Mouse (Mus musculus) forebrain, embryonic 13.5 days (tissue): ENCODE data around the gene Cntln. TPM values are rescaled to one million over a fixed set of nuclear protein-coding genes. Genes with fewer than 3 reads are reported as not detected.

ENCODE experiments used
- ATAC-seq: fragments of 200-750 bp; cut with Nextera tagmentation; 2 replicates; pipeline ENCODE4 v1.8.0; 2017
- H3K27ac ChIP-seq: fragments of 300-500 bp; sonication (generic); 2 replicates; pipeline ENCODE4 v1.5.1; 2015; ENCODE audit warnings: inconsistent platforms, mild to moderate bottlenecking, moderate library complexity
- H3K27me3 ChIP-seq: fragments of 300-500 bp; sonication (generic); 2 replicates; pipeline ENCODE4 v1.6.1; 2015; ENCODE audit warnings: mild to moderate bottlenecking, inconsistent platforms
- H3K36me3 ChIP-seq: fragments of 300-500 bp; sonication (generic); 2 replicates; pipeline ENCODE4 v1.6.1; 2015; ENCODE audit warnings: mild to moderate bottlenecking, inconsistent platforms; ENCODE audit not compliant: poor library complexity, severe bottlenecking
- H3K4me1 ChIP-seq: fragments of 300-500 bp; sonication (generic); 2 replicates; pipeline ENCODE4 v1.6.1; 2015; ENCODE audit warnings: inconsistent platforms
- H3K4me2 ChIP-seq: fragments of 300-500 bp; sonication (generic); 2 replicates; pipeline ENCODE4 v1.6.1; 2015; ENCODE audit warnings: inconsistent platforms, mild to moderate bottlenecking, moderate library complexity
- H3K4me3 ChIP-seq: fragments of 300-500 bp; sonication (generic); 2 replicates; pipeline ENCODE4 v1.5.1; 2015; ENCODE audit warnings: mild to moderate bottlenecking, inconsistent platforms
- H3K9ac ChIP-seq: fragments of 300-500 bp; sonication (generic); 2 replicates; pipeline ENCODE4 v1.6.1; 2015; ENCODE audit warnings: mild to moderate bottlenecking, inconsistent platforms
- H3K9me3 ChIP-seq: fragments of 300-500 bp; sonication (generic); replicated peaks from 2 replicates; pipeline ENCODE4 v1.6.1; 2016; ENCODE audit warnings: inconsistent platforms
- WGBS: fragments of 180-500 bp; shearing (Covaris S2); methylation state at CpG from one replicate; pipeline ENCODE4 v1.1.7; 2015; 5-methylcytosine and 5-hydroxymethylcytosine counted together
- polyA plus RNA-seq: library from polyadenylated mRNA; unstranded; fragments of >200 nt; fragmentation: Nextera tagmentation; extraction: Ambion mirVana; gene quantifications from 2 replicates; pipeline ENCODE4 v1.2.1, GENCODE M21; 2015

Gene Cntln
- polyA plus RNA-seq, 1 experiment from 2014 or later = 9.1 TPM

DNA sequence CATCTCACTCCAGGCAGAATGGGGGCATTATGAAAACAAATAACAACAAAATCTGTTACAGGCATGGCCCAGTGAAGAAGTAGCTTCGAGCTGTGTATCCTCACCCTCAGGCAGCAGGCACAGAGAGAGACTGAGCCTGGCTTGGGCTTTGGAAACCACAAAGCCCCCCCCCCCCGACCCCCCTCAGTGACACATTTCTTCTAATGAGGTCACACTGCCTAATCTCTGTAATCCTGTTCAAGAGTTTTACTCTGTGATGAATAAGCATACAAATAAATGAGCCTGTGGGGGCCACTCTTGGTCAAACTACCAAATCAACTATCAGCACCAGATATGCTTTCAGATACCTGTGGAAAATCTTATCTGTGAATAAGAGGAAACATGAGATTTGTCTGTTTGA lies 177.6 kb downstream of the Cntln start:
- no peaks in the 10 kb centered on the region for H3K36me3 ChIP-seq
- H3K9ac ChIP-seq = no peak overlapping the region
- H3K27me3 ChIP-seq = no peaks in the 10 kb centered on the region
- 30% methylated on average over 2 of the region's 2 CpGs for WGBS
- ATAC-seq = no peak
- no peaks in the 10 kb centered on the region for H3K4me1 ChIP-seq
- no peak overlapping the region for H3K4me2 ChIP-seq
- H3K9me3 ChIP-seq = no peaks in the 10 kb centered on the region
- no peak overlapping the region for H3K4me3 ChIP-seq
- H3K27ac ChIP-seq = no peak overlapping the region

DNA sequence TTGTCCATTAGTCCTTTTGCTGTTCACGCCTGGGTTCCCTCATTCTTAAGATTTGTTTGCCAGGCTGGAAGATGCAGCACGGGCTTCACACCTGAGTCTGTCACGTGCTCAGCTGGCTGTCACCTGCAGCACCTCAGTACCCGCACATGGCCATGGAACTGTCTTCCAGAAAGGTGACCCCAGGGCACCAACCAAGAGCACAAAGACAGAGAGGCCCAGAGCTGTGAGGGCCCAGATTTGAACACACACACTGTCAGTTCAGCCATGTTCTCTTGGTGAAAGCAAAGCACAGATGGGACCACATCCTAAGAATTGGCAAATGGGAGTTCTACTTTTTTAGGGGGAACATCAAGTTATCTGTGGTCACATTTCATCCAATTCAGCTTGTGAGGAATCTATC lies 211.9 kb downstream of the Cntln start:
- Histone ChIP-seq H3K36me3 (peaks cover 3% of the 10 kb centered on the region; the same call in 1 of the 2 replicates), H3K9ac (no peak overlapping the region), H3K4me2 (no peak overlapping the region), H3K4me1 (no peaks in the 10 kb centered on the region), H3K9me3 (no peaks in the 10 kb centered on the region), H3K27ac (no peak overlapping the region), H3K27me3 (no peaks in the 10 kb centered on the region), H3K4me3 (no peak overlapping the region)
- 51% methylated on average over 4 of the region's 4 CpGs for WGBS
- ATAC-seq = 0 out of 2 replicates have a peak, but pooled peaks have one; percentile 27

DNA sequence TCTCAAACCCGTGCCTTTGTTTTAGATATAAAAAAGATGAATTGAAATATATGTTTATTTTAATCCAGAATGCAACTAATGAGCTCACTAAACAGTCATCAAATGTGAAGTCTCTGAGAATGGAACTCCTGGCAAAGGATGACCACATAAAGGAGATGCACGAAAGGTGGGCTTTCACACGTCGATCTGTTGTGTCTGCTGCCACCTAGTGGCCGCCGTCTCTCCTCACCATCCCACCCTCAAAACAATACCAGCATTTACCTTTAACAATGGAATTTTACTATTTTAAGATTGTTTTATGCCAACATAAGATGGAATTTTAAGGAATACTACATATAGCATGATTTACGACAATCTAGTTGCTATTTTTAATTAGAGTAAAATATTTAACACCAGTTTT lies 212.6 kb downstream of the Cntln start:
- ATAC-seq = peak; percentile 91
- no peaks in the 10 kb centered on the region for H3K27me3 ChIP-seq
- H3K4me3 ChIP-seq = no peak overlapping the region
- 12% methylated on average over 7 of the region's 7 CpGs for WGBS
- H3K4me2 ChIP-seq = no peak overlapping the region
- H3K9ac ChIP-seq = no peak overlapping the region
- no peaks in the 10 kb centered on the region for H3K4me1 ChIP-seq
- peaks cover 3% of the 10 kb centered on the region; the same call in 1 of the 2 replicates for H3K36me3 ChIP-seq
- no peak overlapping the region for H3K27ac ChIP-seq
- no peaks in the 10 kb centered on the region for H3K9me3 ChIP-seq

- no peak for ATAC-seq
- no peaks in the 10 kb centered on the region for H3K27me3 ChIP-seq
- H3K4me2 ChIP-seq = no peak overlapping the region
- no peak overlapping the region for H3K27ac ChIP-seq
- no peaks in the 10 kb centered on the region for H3K4me1 ChIP-seq
- no peaks in the 10 kb centered on the region; the same call in 1 of the 2 replicates for H3K36me3 ChIP-seq
- no peaks in the 10 kb centered on the region for H3K9me3 ChIP-seq
- no peak overlapping the region for H3K4me3 ChIP-seq
- no peak overlapping the region for H3K9ac ChIP-seq
- 95% methylated on average over 4 of the region's 4 CpGs for WGBS
These were observed 218.1 kb downstream of the Cntln start for GRCm38 (mm10) chr4:85102168-85102567.

GRCm38 (mm10) chr4:85106416-85106815 lies 222.3 kb downstream of the Cntln start:
- Histone ChIP-seq H3K27me3 (no peaks in the 10 kb centered on the region), H3K4me2 (no peak overlapping the region), H3K9me3 (no peaks in the 10 kb centered on the region), H3K27ac (no peak overlapping the region), H3K36me3 (no peaks in the 10 kb centered on the region), H3K4me1 (no peaks in the 10 kb centered on the region), H3K4me3 (no peak overlapping the region), H3K9ac (no peak overlapping the region)
- WGBS = 67% methylated on average over 1 of the region's 1 CpGs
- ATAC-seq = no peak

- no peaks in the 10 kb centered on the region for H3K4me1 ChIP-seq
- no peak overlapping the region for H3K4me3 ChIP-seq
- H3K4me2 ChIP-seq = no peak overlapping the region
- H3K9me3 ChIP-seq = no peaks in the 10 kb centered on the region
- 96% methylated on average over 2 of the region's 2 CpGs for WGBS
- no peak overlapping the region for H3K9ac ChIP-seq
- no peaks in the 10 kb centered on the region for H3K27me3 ChIP-seq
- H3K36me3 ChIP-seq = no peaks in the 10 kb centered on the region
- no peak for ATAC-seq
- no peak overlapping the region for H3K27ac ChIP-seq
These were observed 222.9 kb downstream of the Cntln start for GRCm38 (mm10) chr4:85106961-85107360.

DNA sequence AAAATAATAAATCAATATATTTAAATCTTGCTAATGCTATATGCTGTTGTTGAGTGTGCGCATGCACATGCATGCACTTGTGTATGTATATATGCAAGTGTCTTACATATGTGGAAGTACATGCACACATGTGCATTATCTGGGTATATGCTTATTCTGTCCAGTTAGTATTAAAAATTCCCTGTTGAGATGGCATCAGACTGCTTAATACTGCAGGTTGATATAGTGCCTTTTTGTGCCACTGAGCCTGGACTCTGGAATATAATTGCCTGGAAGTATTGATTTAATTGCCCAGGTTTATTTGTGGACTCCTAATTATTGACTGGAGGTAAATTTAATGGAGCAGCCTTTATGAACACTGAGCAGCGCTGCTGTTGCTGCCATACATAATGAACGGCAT lies 236.2 kb downstream of the Cntln start:
- Histone ChIP-seq H3K36me3 (no peaks in the 10 kb centered on the region), H3K27me3 (no peaks in the 10 kb centered on the region), H3K4me1 (no peaks in the 10 kb centered on the region), H3K27ac (no peak overlapping the region), H3K4me2 (no peak overlapping the region), H3K9ac (no peak overlapping the region), H3K4me3 (no peak overlapping the region), H3K9me3 (no peaks in the 10 kb centered on the region)
- ATAC-seq = no peak
- WGBS = 78% methylated on average over 3 of the region's 3 CpGs

DNA sequence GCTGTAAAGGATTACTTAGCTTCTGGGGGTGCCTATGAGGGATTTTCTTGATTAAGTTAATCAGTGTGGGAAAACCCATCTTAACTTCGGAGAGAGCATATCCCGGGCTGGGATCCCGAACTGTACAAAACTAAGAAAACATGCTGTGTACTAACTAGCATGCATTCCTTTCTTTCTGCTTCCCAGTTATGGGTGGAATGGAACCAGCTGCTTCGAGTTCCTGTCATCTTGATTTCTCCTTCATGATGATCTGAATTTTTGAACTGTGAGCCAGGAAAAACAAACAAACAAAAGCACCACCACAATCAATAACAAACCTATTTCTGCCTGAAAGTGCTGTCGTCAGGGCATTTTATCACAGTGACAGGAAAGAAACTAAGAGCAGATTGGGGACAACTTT lies 265.6 kb downstream of the Cntln start:
- no peak overlapping the region for H3K4me2 ChIP-seq
- no peaks in the 10 kb centered on the region for H3K36me3 ChIP-seq
- no peak overlapping the region for H3K9ac ChIP-seq
- no peaks in the 10 kb centered on the region for H3K4me1 ChIP-seq
- no peaks in the 10 kb centered on the region for H3K9me3 ChIP-seq
- WGBS = 83% methylated on average over 5 of the region's 5 CpGs
- no peak overlapping the region for H3K4me3 ChIP-seq
- no peak for ATAC-seq
- no peak overlapping the region for H3K27ac ChIP-seq
- H3K27me3 ChIP-seq = no peaks in the 10 kb centered on the region

- Histone ChIP-seq H3K27me3 (no peaks in the 10 kb centered on the region), H3K9ac (no peak overlapping the region), H3K4me1 (no peaks in the 10 kb centered on the region), H3K27ac (no peak overlapping the region), H3K9me3 (no peaks in the 10 kb centered on the region), H3K36me3 (no peaks in the 10 kb centered on the region), H3K4me3 (no peak overlapping the region), H3K4me2 (no peak overlapping the region)
- no peak for ATAC-seq
- 86% methylated on average over 7 of the region's 7 CpGs for WGBS
These were observed 267.8 kb downstream of the Cntln start for GRCm38 (mm10) chr4:85151881-85152280.

GRCm38 (mm10) chr4:85154361-85154760 lies 270.3 kb downstream of the Cntln start:
- Histone ChIP-seq H3K4me3 (no peak overlapping the region), H3K27ac (no peak overlapping the region), H3K4me2 (no peak overlapping the region), H3K36me3 (no peaks in the 10 kb centered on the region), H3K27me3 (no peaks in the 10 kb centered on the region), H3K9me3 (no peaks in the 10 kb centered on the region), H3K9ac (no peak overlapping the region), H3K4me1 (no peaks in the 10 kb centered on the region)
- WGBS = 91% methylated on average over 1 of the region's 1 CpGs
- ATAC-seq = no peak

DNA sequence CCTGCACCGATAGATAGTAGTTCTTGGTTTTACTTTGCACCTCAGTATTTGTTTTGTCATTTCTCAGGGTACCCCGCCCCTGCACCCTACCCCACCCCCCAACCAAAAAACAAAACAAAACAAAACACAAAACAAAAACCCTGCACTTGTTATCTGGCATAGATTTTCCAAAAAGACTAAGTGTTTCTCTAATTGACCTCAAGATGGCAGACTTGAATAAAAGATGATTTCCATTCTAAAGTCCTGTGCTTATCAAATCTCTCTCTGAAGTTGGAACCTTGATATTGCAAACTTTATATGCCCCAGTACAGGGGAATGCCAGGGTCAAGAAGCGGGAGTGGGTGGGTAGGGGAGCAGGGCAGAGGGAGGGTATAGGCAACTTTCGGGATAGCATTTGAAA lies 277.0 kb downstream of the Cntln start:
- H3K4me2 ChIP-seq = no peak overlapping the region
- H3K4me3 ChIP-seq = no peak overlapping the region
- H3K36me3 ChIP-seq = no peaks in the 10 kb centered on the region
- H3K4me1 ChIP-seq = no peaks in the 10 kb centered on the region
- WGBS = 61% methylated on average over 4 of the region's 4 CpGs
- no peak overlapping the region for H3K9ac ChIP-seq
- no peaks in the 10 kb centered on the region for H3K27me3 ChIP-seq
- H3K9me3 ChIP-seq = no peaks in the 10 kb centered on the region
- H3K27ac ChIP-seq = no peak overlapping the region
- ATAC-seq = 0 out of 2 replicates have a peak, but pooled peaks have one; percentile 11

DNA sequence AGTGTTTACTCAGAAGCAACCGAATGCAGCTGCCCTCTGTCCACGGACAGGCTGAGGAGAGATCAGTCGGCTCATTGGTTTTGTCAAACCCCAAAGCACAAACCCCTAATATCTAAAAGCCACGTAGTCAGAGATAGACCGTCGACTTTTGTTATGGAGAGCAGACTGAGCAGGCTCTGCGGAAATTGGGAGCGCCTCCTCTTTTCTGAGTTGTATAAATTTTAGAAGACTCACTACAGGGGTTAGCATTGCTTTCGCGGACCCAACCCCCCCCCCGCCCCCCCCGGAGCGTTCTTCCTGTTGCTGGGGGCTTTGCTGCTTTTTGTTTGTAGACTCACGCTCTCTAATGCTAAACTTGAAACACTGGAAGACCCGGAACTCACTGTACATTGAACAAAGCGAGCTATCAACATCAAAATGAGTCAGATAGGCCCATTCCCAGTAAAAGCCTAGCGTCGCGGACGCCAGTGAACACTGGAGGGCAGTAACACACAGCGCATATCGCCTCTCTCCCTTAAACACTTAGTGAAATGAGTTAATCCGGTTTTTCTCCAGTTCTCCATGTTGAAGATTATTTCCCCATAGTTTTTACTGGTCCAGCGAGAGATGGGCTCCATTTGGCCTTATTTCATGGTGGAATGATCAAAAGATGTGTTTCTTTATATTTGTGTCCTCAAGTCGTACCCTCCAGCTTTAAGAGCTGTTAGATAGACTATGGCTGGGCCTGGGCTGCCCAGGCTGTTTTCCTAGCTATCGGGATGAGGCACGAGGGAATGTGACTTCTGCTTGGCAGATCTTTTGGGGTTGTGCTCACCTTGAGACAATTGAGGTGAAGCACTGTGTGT lies 278.6 kb downstream of the Cntln start:
- 27% methylated on average over 27 of the region's 27 CpGs for WGBS
- Histone ChIP-seq H3K4me3 (no peak overlapping the region), H3K9me3 (no peaks in the 10 kb centered on the region), H3K4me2 (peak overlapping the region; percentile 15; the same call in 1 of the 2 replicates), H3K27ac (no peak overlapping the region), H3K9ac (no peak overlapping the region), H3K36me3 (no peaks in the 10 kb centered on the region), H3K4me1 (no peaks in the 10 kb centered on the region), H3K27me3 (no peaks in the 10 kb centered on the region)
- peak; percentile 92 for ATAC-seq

DNA sequence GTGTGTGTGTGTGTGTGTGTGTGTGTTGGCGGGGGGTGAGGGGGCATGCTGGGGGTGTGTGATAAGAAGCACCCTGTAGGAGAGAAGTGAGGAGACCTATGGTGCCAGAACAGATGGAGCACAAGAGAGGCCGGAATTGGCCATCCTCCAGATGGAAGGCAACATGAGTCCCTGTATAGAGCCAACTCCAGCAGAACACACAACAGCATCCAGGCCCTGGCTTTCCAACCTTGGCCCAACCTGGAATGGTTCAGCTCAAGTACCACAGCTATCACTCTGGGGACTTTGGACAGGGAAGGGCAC lies 279.2 kb downstream of the Cntln start:
- WGBS = 78% methylated on average over 2 of the region's 2 CpGs
- H3K27me3 ChIP-seq = no peaks in the 10 kb centered on the region
- no peak overlapping the region for H3K4me3 ChIP-seq
- ATAC-seq = peak; percentile 20
- no peaks in the 10 kb centered on the region for H3K9me3 ChIP-seq
- H3K27ac ChIP-seq = no peak overlapping the region
- H3K4me1 ChIP-seq = no peaks in the 10 kb centered on the region
- H3K4me2 ChIP-seq = no peak overlapping the region
- H3K9ac ChIP-seq = no peak overlapping the region
- no peaks in the 10 kb centered on the region for H3K36me3 ChIP-seq
